In genomic region chr2:164655858-164656257, GRCm38 (mm10) we compare ENCODE assay signal across 10 mouse cellular contexts. TPM values are rescaled to one million over a fixed set of nuclear protein-coding genes. Genes with fewer than 3 reads are reported as not detected.
DNase-seq lines count a peak whose midpoint lies in the region; ATAC-seq and TF ChIP-seq lines count a peak whose summit lies in the region.
"Had no signal": no experiment of that assay in that cellular context is flagged by ENCODE, and none has a peak within 500 bp of the region (broad histone marks: within the 10 kb centered on the region; RNA-seq: fewer than 3 reads in every experiment).

Gene Wfdc10, plus strand, starts transcription at chr2:164656046.

- H3K36me3 ChIP-seq in forebrain, embryonic 11.5 days (ENCODE audit: control insufficient read depth, insufficient read depth, low read length): no peaks in the 10 kb centered on the region
- no peaks in the 10 kb centered on the region for H3K36me3 ChIP-seq in forebrain, embryonic 16.5 days (ENCODE audit: control insufficient read depth, insufficient read depth)
- H3K36me3 ChIP-seq in midbrain, embryonic 11.5 days (ENCODE audit: control insufficient read depth, insufficient read depth, low read length): no peaks in the 10 kb centered on the region
- no peaks in the 10 kb centered on the region for H3K36me3 ChIP-seq in midbrain, embryonic 16.5 days (ENCODE audit: control insufficient read depth, insufficient read depth, low read length)
- H3K36me3 ChIP-seq in hindbrain, postnatal 0 days (ENCODE audit: insufficient read depth, low read length): no peaks in the 10 kb centered on the region
- no peaks in the 10 kb centered on the region for H3K36me3 ChIP-seq in testis, adult 2 months (ENCODE audit: control insufficient read depth, insufficient read depth, low read length)
- H3K36me3 ChIP-seq: heart, embryonic 15.5 days; neural tube, embryonic 12.5 days had no signal

- no peaks in the 10 kb centered on the region for H3K9me3 ChIP-seq in forebrain, embryonic 11.5 days (ENCODE audit: control insufficient read depth, low read length)
- H3K9me3 ChIP-seq in forebrain, embryonic 16.5 days (ENCODE audit: control insufficient read depth, low read length): no peaks in the 10 kb centered on the region
- no peaks in the 10 kb centered on the region for H3K9me3 ChIP-seq in midbrain, embryonic 11.5 days (ENCODE audit: control insufficient read depth, low read length)
- H3K9me3 ChIP-seq in midbrain, embryonic 16.5 days (replicated peaks; ENCODE audit: control insufficient read depth, low read length, poor library complexity, severe bottlenecking): no peaks in the 10 kb centered on the region
- H3K9me3 ChIP-seq in hindbrain, postnatal 0 days (ENCODE audit: low read length): no peaks in the 10 kb centered on the region
- H3K9me3 ChIP-seq: heart, embryonic 15.5 days; neural tube, embryonic 12.5 days had no signal

- no peak within 1 kb of the TSS for H3K4me2 ChIP-seq in forebrain, embryonic 11.5 days (ENCODE audit: low read depth, low read length, severe bottlenecking)
- no peak within 1 kb of the TSS for H3K4me2 ChIP-seq in forebrain, embryonic 16.5 days (ENCODE audit: low read length)
- H3K4me2 ChIP-seq in midbrain, embryonic 11.5 days: no peak within 1 kb of the TSS
- no peak within 1 kb of the TSS for H3K4me2 ChIP-seq in midbrain, embryonic 16.5 days (ENCODE audit: low read length)
- H3K4me2 ChIP-seq in hindbrain, postnatal 0 days (ENCODE audit: low read depth, low read length): no peak within 1 kb of the TSS
- H3K4me2 ChIP-seq: heart, embryonic 15.5 days; neural tube, embryonic 12.5 days had no signal

- ATAC-seq in forebrain, embryonic 11.5 days (replicated peaks; ENCODE audit: low FRiP score): no peak
- no peak for ATAC-seq in forebrain, embryonic 16.5 days
- ATAC-seq in midbrain, embryonic 11.5 days (ENCODE audit: low FRiP score): no peak
- ATAC-seq in midbrain, embryonic 16.5 days: no peak
- ATAC-seq in hindbrain, postnatal 0 days: peak; percentile 49; the same call in 1 of the 2 replicates

- 20% methylated on average over 11 of the region's 11 CpGs for WGBS in forebrain, embryonic 11.5 days
- 15% methylated on average over 11 of the region's 11 CpGs for WGBS in forebrain, embryonic 16.5 days
- WGBS in midbrain, embryonic 11.5 days: 23% methylated on average over 11 of the region's 11 CpGs
- WGBS in midbrain, embryonic 16.5 days: 17% methylated on average over 11 of the region's 11 CpGs
- 16% methylated on average over 11 of the region's 11 CpGs for WGBS in hindbrain, postnatal 0 days

- H3K4me1 ChIP-seq in forebrain, embryonic 11.5 days (replicated peaks; ENCODE audit: control insufficient read depth, insufficient read depth, low read length): no peaks in the 10 kb centered on the region
- H3K4me1 ChIP-seq in forebrain, embryonic 16.5 days (replicated peaks; ENCODE audit: control insufficient read depth, insufficient read depth, low read length): no peaks in the 10 kb centered on the region
- H3K4me1 ChIP-seq in midbrain, embryonic 11.5 days (ENCODE audit: control insufficient read depth, insufficient read depth, low read length): no peaks in the 10 kb centered on the region
- no peaks in the 10 kb centered on the region for H3K4me1 ChIP-seq in midbrain, embryonic 16.5 days (ENCODE audit: control insufficient read depth, insufficient read depth, low read length)
- H3K4me1 ChIP-seq in hindbrain, postnatal 0 days (ENCODE audit: insufficient read depth, low read length): no peaks in the 10 kb centered on the region
- peaks cover 6% of the 10 kb centered on the region for H3K4me1 ChIP-seq in testis, adult 2 months (ENCODE audit: control insufficient read depth, insufficient read depth, low read length)
- H3K4me1 ChIP-seq: heart, embryonic 15.5 days; neural tube, embryonic 12.5 days had no signal

- peak; percentile 74 for DNase-seq in forebrain, embryonic 11.5 days (ENCODE audit: low spot score)
- peak; percentile 93 for DNase-seq in midbrain, embryonic 11.5 days (ENCODE audit: low spot score, missing footprints)
- DNase-seq in cerebellum, postnatal 10 days: peak; percentile 73 to 79
- peak; percentile 63 for DNase-seq in hindbrain, postnatal 0 days (ENCODE audit: low spot score)
- DNase-seq in lung, postnatal 4 days: peak; percentile 41 to 74

- H3K27ac ChIP-seq in forebrain, embryonic 11.5 days (ENCODE audit: low read depth, low read length): no peak within 1 kb of the TSS
- no peak within 1 kb of the TSS for H3K27ac ChIP-seq in forebrain, embryonic 16.5 days (ENCODE audit: low read length)
- no peak within 1 kb of the TSS for H3K27ac ChIP-seq in midbrain, embryonic 11.5 days (ENCODE audit: low read depth, low read length)
- H3K27ac ChIP-seq in midbrain, embryonic 16.5 days (ENCODE audit: low read length): no peak within 1 kb of the TSS
- no peak within 1 kb of the TSS for H3K27ac ChIP-seq in hindbrain, postnatal 0 days
- H3K27ac ChIP-seq in testis, adult 2 months (ENCODE audit: control insufficient read depth, insufficient read depth, low read depth, low read length): peak within 1 kb of the TSS; percentile 61
- H3K27ac ChIP-seq: heart, embryonic 15.5 days; neural tube, embryonic 12.5 days had no signal

- no peak within 1 kb of the TSS for H3K9ac ChIP-seq in forebrain, embryonic 11.5 days (ENCODE audit: low read length)
- no peak within 1 kb of the TSS for H3K9ac ChIP-seq in forebrain, embryonic 16.5 days (replicated peaks; ENCODE audit: low read depth, low read length)
- H3K9ac ChIP-seq in midbrain, embryonic 11.5 days (ENCODE audit: low read length): no peak within 1 kb of the TSS
- no peak within 1 kb of the TSS for H3K9ac ChIP-seq in midbrain, embryonic 16.5 days (ENCODE audit: low read depth, low read length)
- no peak within 1 kb of the TSS for H3K9ac ChIP-seq in hindbrain, postnatal 0 days (replicated peaks; ENCODE audit: low read length)
- H3K9ac ChIP-seq: heart, embryonic 15.5 days; neural tube, embryonic 12.5 days had no signal

- peak; percentile 88 for TF ChIP-seq CTCF in hindbrain, postnatal 0 days (IDR thresholded peaks at IDR 0.05; ENCODE audit: low read depth)
- TF ChIP-seq CTCF in testis, adult 2 months (IDR thresholded peaks at IDR 0.05; ENCODE audit: control insufficient read depth, insufficient read depth, insufficient replicate concordance, low read depth, low read length): peak; percentile 93

- no peaks in the 10 kb centered on the region for H3K27me3 ChIP-seq in forebrain, embryonic 11.5 days (ENCODE audit: control insufficient read depth, insufficient read depth, low read length)
- no peaks in the 10 kb centered on the region for H3K27me3 ChIP-seq in forebrain, embryonic 16.5 days (replicated peaks; ENCODE audit: control insufficient read depth, insufficient read depth, low read length)
- H3K27me3 ChIP-seq in midbrain, embryonic 11.5 days (ENCODE audit: control insufficient read depth, insufficient read depth, low read length): no peaks in the 10 kb centered on the region
- H3K27me3 ChIP-seq in midbrain, embryonic 16.5 days (ENCODE audit: control insufficient read depth, insufficient read depth, low read depth, low read length): no peaks in the 10 kb centered on the region
- H3K27me3 ChIP-seq in hindbrain, postnatal 0 days (ENCODE audit: insufficient read depth, low read length): no peaks in the 10 kb centered on the region
- no peaks in the 10 kb centered on the region for H3K27me3 ChIP-seq in testis, adult 2 months (ENCODE audit: control insufficient read depth, insufficient read depth, low read length)
- H3K27me3 ChIP-seq: neural tube, embryonic 12.5 days had no signal

- TF ChIP-seq POLR2A in testis, adult 2 months (IDR thresholded peaks at IDR 0.05; ENCODE audit: control insufficient read depth, low read depth, low read length): peak; percentile 72

- no peak within 1 kb of the TSS for H3K4me3 ChIP-seq in forebrain, embryonic 11.5 days (ENCODE audit: low read depth, low read length)
- H3K4me3 ChIP-seq in forebrain, embryonic 16.5 days (replicated peaks; ENCODE audit: low read length): no peak within 1 kb of the TSS
- no peak within 1 kb of the TSS for H3K4me3 ChIP-seq in midbrain, embryonic 11.5 days (ENCODE audit: low read depth, low read length)
- H3K4me3 ChIP-seq in midbrain, embryonic 16.5 days (ENCODE audit: low read depth, low read length): no peak within 1 kb of the TSS
- no peak within 1 kb of the TSS for H3K4me3 ChIP-seq in hindbrain, postnatal 0 days (ENCODE audit: low read length)
- peak within 1 kb of the TSS; percentile 82 for H3K4me3 ChIP-seq in testis, adult 2 months (ENCODE audit: control insufficient read depth, low read depth, low read length)
- H3K4me3 ChIP-seq: heart, embryonic 15.5 days; neural tube, embryonic 12.5 days had no signal

RNA-seq across cellular contexts. Expression of gene Wfdc10, which starts in this region (rescaled TPM):
- polyA plus RNA-seq in forebrain, embryonic 11.5 days (2014; fragmentation: Nextera tagmentation; extraction: Ambion mirVana): not detected in 2 replicates
- polyA plus RNA-seq in forebrain, embryonic 16.5 days (2015; fragmentation: Nextera tagmentation; extraction: Ambion mirVana): not detected in 2 replicates
- polyA plus RNA-seq in midbrain, embryonic 11.5 days (2014; fragmentation: Nextera tagmentation; extraction: Ambion mirVana): not detected in 2 replicates
- polyA plus RNA-seq in midbrain, embryonic 16.5 days (2015; fragmentation: Nextera tagmentation; extraction: Ambion mirVana): not detected in 2 replicates
- not detected in 2 replicates for total RNA-seq in hindbrain, postnatal 0 days (2014; rRNA removed)
- 0.60 TPM in 1 of 2 replicates, not detected in the other for polyA plus RNA-seq in hindbrain, postnatal 0 days (2015; fragmentation: Nextera tagmentation; extraction: Ambion mirVana)
- 163 and 447 TPM in 2 replicates for polyA plus RNA-seq in testis, adult 2 months (2012; rRNA removed)

Comparison
In these comparisons a context has a peak if more than half of its experiments do, and no peak if none do; other contexts are left out.
1. RNA of gene Wfdc10 (polyA plus RNA-seq): 163 to 447 TPM in testis, adult 2 months; 0.60 TPM in hindbrain, postnatal 0 days, not detected in midbrain, embryonic 16.5 days, not detected in forebrain, embryonic 11.5 days, not detected in forebrain, embryonic 16.5 days and not detected in midbrain, embryonic 11.5 days; every median in the first group is over 100 times any median in the second.
2. Peak in DNase-seq in forebrain, embryonic 11.5 days; RNA of the gene not detected or under 1 TPM.
3. Peak in DNase-seq in midbrain, embryonic 11.5 days; RNA of the gene not detected or under 1 TPM.
4. Peak in DNase-seq and ATAC-seq in hindbrain, postnatal 0 days; RNA of the gene not detected or under 1 TPM.
5. Peak in every context shown above with its lines, with median percentiles within 50 percentile points of each other: DNase-seq.